Mouse (Mus musculus): Measurements from ENCODE around the gene Sim2.

Gene Sim2

GRCm38 (mm10) chr16:94168655-94169545 lies 84.2 kb downstream of the Sim2 start:
- DNase-seq = no peak

GRCm38 (mm10) chr16:94170218-94170617 lies 85.5 kb downstream of the Sim2 start:
- no peak for DNase-seq

- DNase-seq = no peak
Measured at GRCm38 (mm10) chr16:94173361-94173760, 88.6 kb downstream of the Sim2 start.

GRCm38 (mm10) chr16:94175366-94175986 lies 90.7 kb downstream of the Sim2 start:
- DNase-seq = no peak
